Mouse (Mus musculus): ENCODE measurements around the gene Slc7a14.

DNA sequence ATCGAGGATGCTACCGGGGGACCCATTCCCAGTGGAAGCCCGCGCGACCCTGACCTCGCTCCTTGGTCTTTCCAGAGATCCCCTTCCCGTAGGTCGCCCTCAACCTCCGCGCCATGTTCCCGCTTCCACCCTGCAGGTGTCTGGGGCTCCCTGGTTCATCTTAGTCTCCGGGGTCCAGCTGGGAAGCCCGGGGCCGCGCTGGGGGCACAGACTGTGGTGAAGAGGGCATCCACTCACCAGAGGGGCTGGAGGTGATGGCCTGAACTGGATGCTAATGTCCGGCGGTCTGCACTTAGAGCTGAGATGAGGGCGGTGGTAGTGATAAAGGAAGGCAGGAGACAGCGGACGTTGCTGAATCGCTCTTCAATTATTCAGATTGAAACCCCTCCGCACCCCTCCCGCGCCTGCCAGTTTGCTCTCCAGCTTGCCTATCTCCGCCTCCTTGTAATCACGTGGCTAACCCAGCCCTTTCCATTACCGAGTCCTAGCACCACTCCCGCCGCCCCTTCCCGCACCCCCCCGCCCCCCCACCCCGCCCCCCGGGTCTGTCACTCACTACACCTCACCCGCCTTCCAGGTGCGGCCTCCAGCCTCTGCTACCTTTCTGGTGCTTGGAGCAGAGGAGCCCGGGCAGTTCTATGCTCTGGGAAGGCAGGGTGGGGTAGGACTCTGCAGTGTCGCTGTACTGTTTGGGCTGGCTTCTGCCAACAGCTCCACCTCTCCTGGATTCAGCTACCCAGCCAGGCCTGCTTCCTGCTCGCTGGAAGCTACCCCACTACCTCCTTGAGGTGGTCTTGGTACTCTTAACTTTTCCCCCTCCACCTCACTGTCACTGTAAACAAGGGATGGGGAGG, at the start of gene Slc7a14:
- no peak for TF ChIP-seq GATA1 (IDR thresholded peaks at IDR 0.05; ENCODE audit: low read length)
- no peak for TF ChIP-seq TAL1 (IDR thresholded peaks at IDR 0.05; ENCODE audit: low read length)

Data from erythroblast, embryonic 14.5 days (primary cell).